Mouse (Mus musculus): ENCODE data around the gene Akirin2. TPM values are rescaled to one million over a fixed set of nuclear protein-coding genes. Genes with fewer than 3 reads are reported as not detected.
A peak's percentile ranks its signal among the peaks of the same experiment; 100 is the strongest.

The Akirin2 gene
- total RNA-seq, 1 experiment: 56.4 TPM

DNA sequence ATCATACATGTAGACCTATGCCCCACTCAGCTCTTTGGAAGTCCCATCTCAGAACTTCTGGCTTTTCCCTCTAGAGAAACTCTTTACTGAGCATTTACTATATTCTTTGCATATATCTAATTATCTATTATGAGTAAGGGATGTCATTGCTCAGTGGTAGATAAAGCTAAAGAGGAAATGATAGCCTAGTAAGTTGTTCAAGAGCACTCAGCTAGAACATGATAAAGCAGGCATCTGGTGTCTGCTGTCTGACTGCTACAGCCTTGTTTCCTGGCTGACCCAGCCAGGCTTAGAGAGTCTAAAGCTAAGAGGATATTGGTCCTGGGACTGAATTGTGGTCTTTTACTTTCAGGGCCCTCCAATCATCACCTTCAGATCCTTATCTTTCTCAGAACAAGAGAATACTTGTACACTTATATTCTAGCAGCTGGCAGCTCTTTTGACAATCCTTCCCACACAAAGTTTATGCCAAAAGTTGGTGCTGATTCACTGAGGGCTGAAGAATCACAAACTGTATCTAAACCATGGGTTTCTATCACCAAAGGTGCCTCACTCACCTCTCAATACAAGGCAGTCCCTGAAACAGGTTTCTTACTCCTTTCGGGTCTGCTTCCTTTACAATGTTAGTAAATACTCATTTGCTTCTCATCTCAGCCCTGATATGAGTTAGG lies 22.2 kb upstream of the Akirin2 start:
- no peak overlapping the region for H3K9ac ChIP-seq (ENCODE audit: insufficient read depth, low read depth, low read length, poor library complexity, severe bottlenecking)
- no peak overlapping the region for H3K4me3 ChIP-seq (ENCODE audit: insufficient read depth in 1 of 2, low read depth in 1 of 2, low read length in 2 of 2, poor library complexity in 1 of 2, severe bottlenecking in 1 of 2)
- in situ Hi-C loops (cut with MboI; ENCODE audit: low sequenced_read_pairs in 2 of 2, unreplicated experiment in 2 of 2): no loop called here
- no peak for TF ChIP-seq HCFC1 (IDR thresholded peaks at IDR 0.05; ENCODE audit: borderline replicate concordance, insufficient read depth, low read length)
- TF ChIP-seq ZC3H11A (IDR thresholded peaks at IDR 0.05; ENCODE audit: borderline replicate concordance, low read depth, low read length): no peak
- TF ChIP-seq ZNF384 (IDR thresholded peaks at IDR 0.05; ENCODE audit: low read depth, low read length): no peak
- TF ChIP-seq CHD2 (IDR thresholded peaks at IDR 0.05; ENCODE audit: low read depth, low read length): no peak
- TF ChIP-seq MAFK (IDR thresholded peaks at IDR 0.05; ENCODE audit: insufficient read depth, low read depth, low read length): no peak
- no peaks in the 10 kb centered on the region for H3K9me3 ChIP-seq (ENCODE audit: control insufficient read depth, insufficient read depth, low read depth, low read length)
- no peaks in the 10 kb centered on the region for H3K4me1 ChIP-seq (ENCODE audit: control insufficient read depth in 2 of 2, insufficient read depth in 2 of 2, low read length in 2 of 2, poor library complexity in 1 of 2)
- no peak overlapping the region for H3K27ac ChIP-seq (ENCODE audit: insufficient read depth, low read depth, low read length, poor library complexity, severe bottlenecking)
- no peak for DNase-seq (ENCODE audit: low read depth, low spot score)
- H3K36me3 ChIP-seq (ENCODE audit: control insufficient read depth, insufficient read depth, low read length, poor library complexity, severe bottlenecking): no peaks in the 10 kb centered on the region

DNA sequence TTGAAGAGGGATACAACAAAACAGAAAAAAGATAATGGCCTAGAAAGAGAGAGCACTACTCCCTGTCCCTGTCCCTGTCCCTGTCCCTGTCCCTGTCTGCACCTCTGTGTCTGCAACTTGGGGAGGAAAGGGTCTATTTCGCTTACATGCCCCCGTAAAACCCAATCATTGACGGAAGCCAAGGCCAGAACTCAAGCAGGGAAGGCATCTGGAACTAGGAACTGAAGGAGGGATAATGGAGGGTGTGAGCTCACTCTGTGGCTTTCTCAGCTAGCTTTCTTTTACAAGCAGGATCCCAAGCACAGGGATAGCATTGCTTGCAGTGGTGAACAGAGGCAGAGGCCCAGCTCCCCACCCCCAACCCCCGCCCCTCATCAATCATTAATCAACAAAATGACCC lies 21.4 kb upstream of the Akirin2 start:
- no peak for DNase-seq (ENCODE audit: low read depth, low spot score)
- no peak overlapping the region for H3K27ac ChIP-seq (ENCODE audit: insufficient read depth, low read depth, low read length, poor library complexity, severe bottlenecking)
- H3K4me3 ChIP-seq (ENCODE audit: insufficient read depth in 1 of 2, low read depth in 1 of 2, low read length in 2 of 2, poor library complexity in 1 of 2, severe bottlenecking in 1 of 2): no peak overlapping the region
- no peaks in the 10 kb centered on the region for H3K4me1 ChIP-seq (ENCODE audit: control insufficient read depth in 2 of 2, insufficient read depth in 2 of 2, low read length in 2 of 2, poor library complexity in 1 of 2)
- TF ChIP-seq MAFK (IDR thresholded peaks at IDR 0.05; ENCODE audit: insufficient read depth, low read depth, low read length): no peak
- TF ChIP-seq ZC3H11A (IDR thresholded peaks at IDR 0.05; ENCODE audit: borderline replicate concordance, low read depth, low read length): no peak
- TF ChIP-seq HCFC1 (IDR thresholded peaks at IDR 0.05; ENCODE audit: borderline replicate concordance, insufficient read depth, low read length): no peak
- no peaks in the 10 kb centered on the region for H3K36me3 ChIP-seq (ENCODE audit: control insufficient read depth, insufficient read depth, low read length, poor library complexity, severe bottlenecking)
- in situ Hi-C loops (cut with MboI; ENCODE audit: low sequenced_read_pairs in 2 of 2, unreplicated experiment in 2 of 2): no loop called here
- peaks cover under 1% of the 10 kb centered on the region; the same call in 1 of the 2 replicates for H3K9me3 ChIP-seq (ENCODE audit: control insufficient read depth, insufficient read depth, low read depth, low read length)
- H3K9ac ChIP-seq (ENCODE audit: insufficient read depth, low read depth, low read length, poor library complexity, severe bottlenecking): no peak overlapping the region

DNA sequence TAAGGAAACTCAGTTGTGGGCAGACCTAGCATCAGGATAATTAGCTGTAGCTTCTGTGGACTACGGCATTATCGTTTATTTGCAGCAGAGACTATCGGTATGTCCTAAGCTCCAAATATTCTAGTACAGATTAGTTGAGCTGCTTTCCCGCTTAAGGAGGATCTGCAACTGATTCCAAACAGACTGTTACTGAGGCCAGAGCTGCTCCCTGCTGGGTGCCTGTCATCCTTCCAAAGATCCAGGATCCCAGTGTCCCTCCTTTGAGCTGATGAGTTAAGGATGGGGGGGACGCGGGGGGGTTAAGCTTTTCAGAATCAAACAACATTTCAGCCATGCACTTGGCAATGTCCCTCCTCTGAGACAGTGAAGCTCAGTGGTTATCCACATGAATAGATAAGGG lies 20.8 kb upstream of the Akirin2 start:
- no peak for DNase-seq (ENCODE audit: low read depth, low spot score)
- peaks cover 3% of the 10 kb centered on the region; the same call in 1 of the 2 replicates for H3K9me3 ChIP-seq (ENCODE audit: control insufficient read depth, insufficient read depth, low read depth, low read length)
- TF ChIP-seq MAFK (IDR thresholded peaks at IDR 0.05; ENCODE audit: insufficient read depth, low read depth, low read length) (no peak), ZC3H11A (IDR thresholded peaks at IDR 0.05; ENCODE audit: borderline replicate concordance, low read depth, low read length) (no peak), CHD2 (IDR thresholded peaks at IDR 0.05; ENCODE audit: low read depth, low read length) (no peak), HCFC1 (IDR thresholded peaks at IDR 0.05; ENCODE audit: borderline replicate concordance, insufficient read depth, low read length) (no peak), ZNF384 (IDR thresholded peaks at IDR 0.05; ENCODE audit: low read depth, low read length) (no peak)
- in situ Hi-C loops (cut with MboI; ENCODE audit: low sequenced_read_pairs in 2 of 2, unreplicated experiment in 2 of 2): no loop called here
- H3K4me1 ChIP-seq (ENCODE audit: control insufficient read depth in 2 of 2, insufficient read depth in 2 of 2, low read length in 2 of 2, poor library complexity in 1 of 2): no peaks in the 10 kb centered on the region
- H3K9ac ChIP-seq (ENCODE audit: insufficient read depth, low read depth, low read length, poor library complexity, severe bottlenecking): no peak overlapping the region
- H3K36me3 ChIP-seq (ENCODE audit: control insufficient read depth, insufficient read depth, low read length, poor library complexity, severe bottlenecking): no peaks in the 10 kb centered on the region
- no peak overlapping the region for H3K4me3 ChIP-seq (ENCODE audit: insufficient read depth in 1 of 2, low read depth in 1 of 2, low read length in 2 of 2, poor library complexity in 1 of 2, severe bottlenecking in 1 of 2)
- H3K27ac ChIP-seq (ENCODE audit: insufficient read depth, low read depth, low read length, poor library complexity, severe bottlenecking): no peak overlapping the region

DNA sequence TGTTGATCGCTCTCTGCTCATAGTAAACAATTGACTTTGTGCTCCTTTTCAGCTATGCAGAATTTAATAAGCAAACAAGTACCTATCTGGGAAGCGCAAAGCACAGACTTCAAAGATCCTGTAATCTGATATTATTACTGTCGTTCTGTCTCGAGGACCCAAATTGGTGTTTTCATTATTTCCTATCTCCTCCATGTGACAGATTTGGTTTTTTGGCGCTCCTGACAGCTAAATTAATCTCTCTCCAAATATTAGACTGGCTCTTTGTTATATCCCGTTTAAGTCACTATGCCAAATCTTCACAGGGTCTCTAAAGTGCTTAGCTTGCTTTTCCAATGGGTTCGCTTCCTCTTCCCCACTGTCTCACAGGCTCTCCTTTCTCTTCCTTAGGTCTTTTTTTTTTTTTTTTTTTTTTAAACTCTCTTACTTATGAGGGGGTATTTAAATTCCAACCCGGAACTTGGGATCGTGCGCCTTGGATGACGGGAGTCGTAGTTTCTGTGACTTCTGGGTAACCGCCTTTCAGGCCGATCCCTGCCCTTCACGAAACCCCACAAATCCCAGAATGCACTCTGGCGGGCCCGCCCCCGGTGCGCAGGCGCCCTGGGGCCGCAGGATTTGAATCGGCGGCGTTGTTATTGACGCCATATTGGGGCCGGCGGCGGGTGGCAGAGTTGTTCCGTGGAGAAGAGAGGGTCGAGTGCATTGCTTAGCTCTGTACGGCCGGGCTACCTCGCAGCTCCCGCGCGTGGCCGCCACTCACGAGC lies 573 bp upstream of the Akirin2 start:
- H3K9me3 ChIP-seq (ENCODE audit: control insufficient read depth, insufficient read depth, low read depth, low read length): no peaks in the 10 kb centered on the region
- H3K27ac ChIP-seq (ENCODE audit: insufficient read depth, low read depth, low read length, poor library complexity, severe bottlenecking): peak overlapping the region; percentile 78
- TF ChIP-seq ZNF384 (IDR thresholded peaks at IDR 0.05; ENCODE audit: low read depth, low read length) (peak; percentile 98), CHD2 (IDR thresholded peaks at IDR 0.05; ENCODE audit: low read depth, low read length) (no peak), ZC3H11A (IDR thresholded peaks at IDR 0.05; ENCODE audit: borderline replicate concordance, low read depth, low read length) (no peak), HCFC1 (IDR thresholded peaks at IDR 0.05; ENCODE audit: borderline replicate concordance, insufficient read depth, low read length) (peak; percentile 92), MAFK (IDR thresholded peaks at IDR 0.05; ENCODE audit: insufficient read depth, low read depth, low read length) (peak; percentile 82)
- H3K4me3 ChIP-seq (ENCODE audit: insufficient read depth in 1 of 2, low read depth in 1 of 2, low read length in 2 of 2, poor library complexity in 1 of 2, severe bottlenecking in 1 of 2): peak overlapping the region; percentile 88 to 95
- H3K9ac ChIP-seq (ENCODE audit: insufficient read depth, low read depth, low read length, poor library complexity, severe bottlenecking): peak overlapping the region; percentile 96
- H3K4me1 ChIP-seq (ENCODE audit: control insufficient read depth in 2 of 2, insufficient read depth in 2 of 2, low read length in 2 of 2, poor library complexity in 1 of 2): peaks cover 0 to 6% of the 10 kb centered on the region in 2 experiments; a peak in 1 of 4 replicates
- H3K36me3 ChIP-seq (ENCODE audit: control insufficient read depth, insufficient read depth, low read length, poor library complexity, severe bottlenecking): no peaks in the 10 kb centered on the region
- peak; percentile 93 for DNase-seq (ENCODE audit: low read depth, low spot score)
- in situ Hi-C loops (cut with MboI; ENCODE audit: low sequenced_read_pairs in 2 of 2, unreplicated experiment in 2 of 2): no loop called here
